Mouse (Mus musculus) heart, embryonic 13.5 days (tissue): Measurements from ENCODE around the gene Lad1. TPM values are rescaled to one million over a fixed set of nuclear protein-coding genes. Genes with fewer than 3 reads are reported as not detected.

Experiments used
- ATAC-seq: fragments of 200-750 bp; cut with Nextera tagmentation; 2 replicates; pipeline ENCODE4 v1.8.0; 2017; ENCODE audit warnings: moderate TSS enrichment; ENCODE audit not compliant: insufficient number of reproducible peaks, low FRiP score, low TSS enrichment; ENCODE audit errors: extremely low read depth
- H3K27ac ChIP-seq: fragments of 300-500 bp; sonication (generic); replicated peaks from 2 replicates; pipeline ENCODE4 v1.5.1; 2015; ENCODE audit warnings: moderate library complexity, mild to moderate bottlenecking, inconsistent platforms
- H3K27me3 ChIP-seq: fragments of 300-500 bp; sonication (generic); replicated peaks from 2 replicates; pipeline ENCODE4 v1.6.1; 2015; ENCODE audit warnings: mild to moderate bottlenecking, inconsistent platforms
- H3K36me3 ChIP-seq: fragments of 300-500 bp; sonication (generic); 2 replicates; pipeline ENCODE4 v1.6.1; 2015; ENCODE audit warnings: mild to moderate bottlenecking, inconsistent platforms
- H3K4me1 ChIP-seq: fragments of 300-500 bp; sonication (generic); 2 replicates; pipeline ENCODE4 v1.6.1; 2015; ENCODE audit warnings: inconsistent platforms
- H3K4me2 ChIP-seq: fragments of 300-500 bp; sonication (generic); 2 replicates; pipeline ENCODE4 v1.6.1; 2015; ENCODE audit warnings: inconsistent platforms, mild to moderate bottlenecking, moderate library complexity
- H3K4me3 ChIP-seq: fragments of 300-500 bp; sonication (generic); 2 replicates; pipeline ENCODE4 v1.5.1; 2015; ENCODE audit warnings: moderate library complexity, mild to moderate bottlenecking, inconsistent platforms
- H3K9ac ChIP-seq: fragments of 300-500 bp; sonication (generic); 2 replicates; pipeline ENCODE4 v1.6.1; 2015; ENCODE audit warnings: inconsistent platforms, mild to moderate bottlenecking, moderate library complexity
- H3K9me3 ChIP-seq: fragments of 300-500 bp; sonication (generic); 2 replicates; pipeline ENCODE4 v1.6.1; 2016; ENCODE audit warnings: inconsistent platforms
- WGBS: fragments of 180-500 bp; shearing (Covaris S2); methylation state at CpG from one replicate; pipeline ENCODE4 v1.1.7; 2015; ENCODE audit warnings: mixed read lengths; 5-methylcytosine and 5-hydroxymethylcytosine counted together
- polyA plus RNA-seq: library from polyadenylated mRNA; unstranded; fragments of >200 nt; fragmentation: Nextera tagmentation; extraction: Ambion mirVana; gene quantifications from 2 replicates; pipeline ENCODE4 v1.2.1, GENCODE M21; 2015

Lad1 gene
- polyA plus RNA-seq, 1 experiment from 2014 or later: 4.4 TPM

- ATAC-seq: peak; percentile 43; the same call in 1 of the 2 replicates
- H3K9me3 ChIP-seq: no peaks in the 10 kb centered on the region
- no peak overlapping the region for H3K9ac ChIP-seq
- H3K4me2 ChIP-seq: no peak overlapping the region; the same call in 1 of the 2 replicates
- H3K27me3 ChIP-seq: peaks cover 28% of the 10 kb centered on the region
- WGBS: 29% methylated on average over 9 of the region's 9 CpGs
- no peak overlapping the region for H3K4me3 ChIP-seq
- H3K27ac ChIP-seq: peak overlapping the region; percentile 80
- no peaks in the 10 kb centered on the region for H3K36me3 ChIP-seq
- peaks cover 35% of the 10 kb centered on the region for H3K4me1 ChIP-seq
These were observed 43.7 kb downstream of the Lad1 start for GRCm38 (mm10) chr1:135861980-135862552.

- no peaks in the 10 kb centered on the region for H3K36me3 ChIP-seq
- peak overlapping the region; percentile 80 for H3K27ac ChIP-seq
- no peak overlapping the region for H3K4me3 ChIP-seq
- WGBS: 76% methylated on average over 5 of the region's 5 CpGs
- no peak for ATAC-seq
- H3K9me3 ChIP-seq: no peaks in the 10 kb centered on the region
- H3K4me2 ChIP-seq: no peak overlapping the region
- H3K4me1 ChIP-seq: peaks cover 31% of the 10 kb centered on the region
- H3K9ac ChIP-seq: no peak overlapping the region
- H3K27me3 ChIP-seq: peaks cover 31% of the 10 kb centered on the region
These were observed 44.2 kb downstream of the Lad1 start for GRCm38 (mm10) chr1:135862561-135862960.

- no peak overlapping the region for H3K4me3 ChIP-seq
- no peak for ATAC-seq
- no peaks in the 10 kb centered on the region for H3K36me3 ChIP-seq
- no peaks in the 10 kb centered on the region for H3K9me3 ChIP-seq
- H3K4me2 ChIP-seq: no peak overlapping the region
- 68% methylated on average over 9 of the region's 9 CpGs for WGBS
- no peak overlapping the region for H3K27ac ChIP-seq
- H3K27me3 ChIP-seq: peaks cover 31% of the 10 kb centered on the region
- no peak overlapping the region for H3K9ac ChIP-seq
- H3K4me1 ChIP-seq: peaks cover 31% of the 10 kb centered on the region
These were observed 45.5 kb downstream of the Lad1 start for GRCm38 (mm10) chr1:135863786-135864335.

GRCm38 (mm10) chr1:135864830-135865229, 46.4 kb downstream of the Lad1 start:
- no peaks in the 10 kb centered on the region for H3K36me3 ChIP-seq
- no peaks in the 10 kb centered on the region for H3K9me3 ChIP-seq
- no peak overlapping the region for H3K27ac ChIP-seq
- no peak overlapping the region for H3K4me3 ChIP-seq
- WGBS: 71% methylated on average over 6 of the region's 6 CpGs
- ATAC-seq: no peak
- H3K4me2 ChIP-seq: no peak overlapping the region
- no peak overlapping the region for H3K9ac ChIP-seq
- peaks cover 31% of the 10 kb centered on the region for H3K27me3 ChIP-seq
- H3K4me1 ChIP-seq: peaks cover 31% of the 10 kb centered on the region

GRCm38 (mm10) chr1:135865518-135866194, 47.3 kb downstream of the Lad1 start:
- H3K27me3 ChIP-seq: peaks cover 31% of the 10 kb centered on the region
- H3K36me3 ChIP-seq: no peaks in the 10 kb centered on the region
- no peak overlapping the region for H3K9ac ChIP-seq
- H3K9me3 ChIP-seq: no peaks in the 10 kb centered on the region
- H3K4me3 ChIP-seq: no peak overlapping the region
- no peak for ATAC-seq
- 47% methylated on average over 19 of the region's 19 CpGs for WGBS
- H3K4me1 ChIP-seq: peaks cover 31% of the 10 kb centered on the region
- H3K4me2 ChIP-seq: no peak overlapping the region
- no peak overlapping the region for H3K27ac ChIP-seq

- 82% methylated on average over 6 of the region's 6 CpGs for WGBS
These were observed 50.2 kb downstream of the Lad1 start for GRCm38 (mm10) chr1:135868570-135868969.

GRCm38 (mm10) chr1:135872991-135873390, 54.6 kb downstream of the Lad1 start:
- Histone ChIP-seq H3K9ac (no peak overlapping the region), H3K27me3 (peaks cover 14% of the 10 kb centered on the region), H3K4me2 (no peak overlapping the region), H3K27ac (no peak overlapping the region), H3K36me3 (no peaks in the 10 kb centered on the region), H3K9me3 (no peaks in the 10 kb centered on the region), H3K4me3 (no peak overlapping the region), H3K4me1 (no peaks in the 10 kb centered on the region)
- no peak for ATAC-seq
- 70% methylated on average over 4 of the region's 4 CpGs for WGBS

More at GRCm38 (mm10) chr1:135868570-135868969, 50.2 kb downstream of the Lad1 start:
- peaks cover 34% of the 10 kb centered on the region for H3K27me3 ChIP-seq
- no peak overlapping the region for H3K27ac ChIP-seq
- no peak overlapping the region for H3K9ac ChIP-seq
- H3K4me1 ChIP-seq: peaks cover 4% of the 10 kb centered on the region
- no peak for ATAC-seq
- H3K36me3 ChIP-seq: no peaks in the 10 kb centered on the region
- H3K9me3 ChIP-seq: no peaks in the 10 kb centered on the region
- no peak overlapping the region for H3K4me2 ChIP-seq
- no peak overlapping the region for H3K4me3 ChIP-seq

- Histone ChIP-seq H3K4me1 (no peaks in the 10 kb centered on the region), H3K9me3 (no peaks in the 10 kb centered on the region), H3K4me2 (no peak overlapping the region), H3K9ac (no peak overlapping the region), H3K27ac (no peak overlapping the region), H3K27me3 (peaks cover 22% of the 10 kb centered on the region), H3K4me3 (no peak overlapping the region), H3K36me3 (no peaks in the 10 kb centered on the region)
- no peak for ATAC-seq
- 64% methylated on average over 2 of the region's 2 CpGs for WGBS
These were observed 58.9 kb downstream of the Lad1 start for GRCm38 (mm10) chr1:135877248-135877647.

- Histone ChIP-seq H3K4me1 (no peaks in the 10 kb centered on the region), H3K9ac (no peak overlapping the region), H3K27me3 (peaks cover 27% of the 10 kb centered on the region; the same call in 1 of the 2 replicates), H3K27ac (no peak overlapping the region), H3K9me3 (no peaks in the 10 kb centered on the region), H3K36me3 (no peaks in the 10 kb centered on the region), H3K4me2 (no peak overlapping the region), H3K4me3 (no peak overlapping the region)
- ATAC-seq: no peak
- WGBS: 68% methylated on average over 10 of the region's 10 CpGs
These were observed 64.1 kb downstream of the Lad1 start for GRCm38 (mm10) chr1:135882385-135883109.
